29 mouse cellular contexts compared by ENCODE assay signal in the genomic region with DNA sequence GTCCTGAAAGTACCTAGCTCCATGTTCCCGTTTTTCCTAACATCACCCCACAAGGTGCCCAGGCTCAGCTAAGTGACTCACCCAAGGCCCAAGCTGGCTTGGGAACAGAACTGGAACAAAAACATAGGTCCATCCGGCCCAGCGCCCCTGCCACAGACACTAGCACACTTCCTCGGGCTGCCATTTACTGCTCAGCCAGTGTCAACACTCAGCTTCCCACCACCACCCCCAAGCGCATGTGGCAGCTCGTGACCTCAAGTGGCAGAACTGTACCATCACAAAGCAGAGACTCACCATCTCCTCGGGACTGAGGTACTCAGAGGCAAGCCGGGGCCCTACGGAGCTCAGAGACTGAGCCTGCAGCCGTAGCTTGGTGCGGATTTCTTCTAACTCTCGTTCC. TPM values are rescaled to one million over a fixed set of nuclear protein-coding genes. Genes with fewer than 3 reads are reported as not detected.
"Had no signal": no experiment of that assay in that cellular context is flagged by ENCODE, and none has a peak within 500 bp of the region (broad histone marks: within the 10 kb centered on the region; RNA-seq: fewer than 3 reads in every experiment).

No protein-coding gene starts in this region.

- H3K27ac ChIP-seq: embryonic facial prominence, embryonic 10.5 days; embryonic facial prominence, embryonic 12.5 days; embryonic facial prominence, embryonic 13.5 days; embryonic facial prominence, embryonic 15.5 days; forebrain, embryonic 10.5 days; forebrain, embryonic 12.5 days; forebrain, embryonic 13.5 days; forebrain, embryonic 15.5 days; gastrocnemius, adult 2 months; heart, adult 2 months had no signal

- DNase-seq: cerebellum, adult 8-10 months; cerebellum, adult 9-10 months; cerebellum, adult 9-11 months; cerebellum, postnatal 10 days; cerebellum, postnatal 14 days; cerebellum, postnatal 36 days; embryo, embryonic 11 days; forebrain, postnatal 0 days; gastrocnemius, adult 2 months; gastrocnemius, postnatal 10 days; gastrocnemius, postnatal 14 days; gastrocnemius, postnatal 25 days; gastrocnemius, postnatal 36 days; heart, adult 18-20 months; heart, adult 2 months had no signal

- H3K9me3 ChIP-seq: embryonic facial prominence, embryonic 10.5 days; embryonic facial prominence, embryonic 12.5 days; embryonic facial prominence, embryonic 13.5 days; embryonic facial prominence, embryonic 15.5 days; forebrain, embryonic 10.5 days; forebrain, embryonic 12.5 days; forebrain, embryonic 13.5 days; forebrain, embryonic 15.5 days had no signal

- H3K27me3 ChIP-seq: embryonic facial prominence, embryonic 12.5 days; embryonic facial prominence, embryonic 13.5 days; embryonic facial prominence, embryonic 15.5 days; forebrain, embryonic 12.5 days; forebrain, embryonic 13.5 days; forebrain, embryonic 15.5 days had no signal

- H3K4me3 ChIP-seq: embryonic facial prominence, embryonic 10.5 days; embryonic facial prominence, embryonic 12.5 days; embryonic facial prominence, embryonic 13.5 days; embryonic facial prominence, embryonic 15.5 days; erythroblast, embryonic 14.5 days; forebrain, embryonic 10.5 days; forebrain, embryonic 12.5 days; forebrain, embryonic 13.5 days; forebrain, embryonic 15.5 days; gastrocnemius, adult 2 months; heart, adult 2 months had no signal

RNA-seq across cellular contexts. Expression of gene Tsga10ip, which starts 19.0 kb away (rescaled TPM):
- polyA plus RNA-seq: cortical plate, adult 2 months; embryonic facial prominence, embryonic 13.5 days; erythroblast, embryonic 14.5 days; forebrain, embryonic 10.5 days; forebrain, embryonic 11.5 days; forebrain, embryonic 12.5 days; forebrain, embryonic 14.5 days; forebrain, embryonic 15.5 days; forebrain, embryonic 16.5 days; frontal cortex, adult 2 months had no signal

RNA-seq across cellular contexts. Expression of gene Cst6, which starts 34.0 kb away (rescaled TPM):
- polyA plus RNA-seq: erythroblast, embryonic 14.5 days had no signal
